Mouse (Mus musculus): ENCODE data around the gene Celf2. TPM values are rescaled to one million over a fixed set of nuclear protein-coding genes. Genes with fewer than 3 reads are reported as not detected.

Gene Celf2
- total RNA-seq, 2 experiments from 2014 or later: 69.7 to 79.8 TPM

DNA sequence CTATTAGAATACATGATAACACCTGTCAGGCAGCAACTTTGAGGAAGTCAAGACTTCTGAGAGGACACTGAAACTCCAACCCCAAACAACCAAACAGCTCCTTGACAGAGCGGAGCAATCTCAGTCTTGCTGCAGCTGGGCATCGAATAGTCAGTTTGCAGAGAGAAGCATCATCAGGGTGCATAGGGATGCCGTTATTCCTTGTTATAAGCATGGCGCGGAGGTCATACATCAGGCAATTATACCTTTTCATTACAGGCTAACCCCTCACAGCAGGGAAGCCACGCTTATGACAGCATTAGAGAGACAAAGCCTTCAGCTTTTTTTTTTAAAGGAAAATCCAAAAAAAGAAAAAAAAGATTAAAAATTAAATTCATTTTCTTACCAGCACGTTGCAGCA is 113.9 kb downstream of the Celf2 start:
- DNase-seq (ENCODE audit: low spot score): no peak

- DNase-seq (ENCODE audit: low spot score): no peak
These were observed 116.9 kb downstream of the Celf2 start for GRCm38 (mm10) chr2:7392500-7392899.

DNA sequence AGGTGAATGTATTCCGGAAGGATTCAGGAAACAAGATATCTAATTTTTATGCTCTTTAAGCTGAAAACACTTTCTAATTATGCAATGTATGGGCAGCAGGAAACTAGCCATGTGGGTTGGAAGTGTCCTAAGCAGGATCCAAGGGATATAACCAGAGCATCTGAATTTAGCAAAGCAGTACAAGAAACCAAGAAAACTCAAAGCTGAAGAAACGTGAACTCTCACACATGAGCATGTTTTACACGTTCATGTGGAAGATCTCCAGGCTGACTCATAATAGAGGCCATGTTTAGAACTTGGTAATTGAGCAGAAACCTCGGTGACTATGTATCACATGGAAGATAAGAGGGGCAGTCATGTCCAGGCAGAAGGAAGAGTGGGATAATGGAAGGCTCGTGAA is 120.1 kb downstream of the Celf2 start:
- no peak for DNase-seq (ENCODE audit: low spot score)

DNA sequence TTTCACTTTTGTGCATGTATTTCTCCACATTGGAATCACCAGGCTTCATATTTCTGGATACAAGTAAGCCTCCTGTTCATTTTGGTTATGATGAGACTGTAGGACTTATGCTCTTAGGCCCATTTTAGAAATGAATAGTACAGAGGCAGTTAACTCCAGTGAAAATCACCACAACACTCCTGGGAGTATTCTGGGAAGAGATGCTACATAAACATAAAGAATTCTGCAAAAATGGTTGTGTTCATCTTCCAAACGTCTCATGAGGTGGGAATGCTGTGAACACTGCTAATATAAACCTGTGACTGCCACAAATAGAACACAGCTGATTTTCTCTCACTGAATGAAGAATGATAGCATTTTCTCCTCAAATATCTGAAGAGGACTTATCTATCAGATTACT is 130.6 kb downstream of the Celf2 start:
- no peak for DNase-seq (ENCODE audit: low spot score)

GRCm38 (mm10) chr2:7377878-7378277 is 131.5 kb downstream of the Celf2 start:
- no peak for DNase-seq (ENCODE audit: low spot score)

DNA sequence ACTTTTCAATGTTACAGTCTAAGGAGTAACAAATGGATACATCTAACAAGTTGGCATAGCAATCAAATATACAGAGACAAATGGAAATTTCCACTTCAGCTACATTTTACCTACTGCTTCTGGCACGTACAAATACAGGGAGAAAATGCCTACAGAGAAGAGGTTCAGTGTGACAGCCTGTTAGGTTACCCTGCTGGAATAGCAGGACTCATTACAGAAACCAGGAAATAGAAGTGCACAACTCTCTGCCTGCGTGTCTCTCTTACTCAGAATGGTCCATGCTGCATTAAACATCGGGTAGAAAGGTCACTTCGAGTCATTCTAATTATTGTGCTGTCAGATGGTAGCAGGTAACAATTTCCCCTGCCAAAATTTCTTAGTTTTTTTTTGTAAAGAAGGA is 141.6 kb downstream of the Celf2 start:
- no peak for DNase-seq (ENCODE audit: low spot score)

DNA sequence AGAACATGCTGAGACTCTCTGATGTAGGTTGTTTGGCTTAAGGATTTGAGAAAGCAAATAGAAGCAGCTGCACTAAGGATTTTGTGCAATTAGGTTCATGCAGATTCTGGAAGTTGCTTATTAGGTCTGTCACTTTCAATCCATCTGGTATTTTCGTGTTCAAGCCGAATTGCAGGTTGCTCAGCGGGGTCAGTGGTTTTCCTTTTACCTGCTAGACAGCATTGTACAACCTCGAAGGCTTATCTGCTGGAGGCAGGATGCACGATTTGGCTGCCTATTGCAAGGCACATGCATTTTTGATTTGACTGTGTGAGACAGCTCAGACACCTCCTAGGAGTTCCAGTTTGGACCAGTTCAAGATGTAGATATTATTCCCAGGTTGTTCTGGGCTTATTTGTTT is 149.8 kb downstream of the Celf2 start:
- DNase-seq (ENCODE audit: low spot score): no peak

DNA sequence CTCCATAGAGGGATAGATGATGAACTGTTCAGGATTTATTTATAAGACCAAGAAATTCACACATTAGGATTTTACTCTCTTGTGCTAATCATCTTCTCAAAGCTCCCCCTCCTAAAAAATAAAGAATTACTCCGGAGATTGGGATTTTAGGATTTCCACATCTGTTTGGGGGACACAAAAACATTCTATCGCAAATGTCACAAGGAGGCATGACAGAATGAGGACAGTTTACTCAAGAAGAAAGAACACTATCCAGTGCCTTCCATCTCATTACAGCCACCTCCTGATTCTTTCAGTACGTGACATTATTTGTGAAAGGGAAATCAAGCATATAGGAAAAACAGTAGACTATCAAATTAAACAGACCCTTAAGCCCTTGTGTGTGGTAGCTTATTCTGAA is 150.5 kb downstream of the Celf2 start:
- DNase-seq (ENCODE audit: low spot score): no peak

DNA sequence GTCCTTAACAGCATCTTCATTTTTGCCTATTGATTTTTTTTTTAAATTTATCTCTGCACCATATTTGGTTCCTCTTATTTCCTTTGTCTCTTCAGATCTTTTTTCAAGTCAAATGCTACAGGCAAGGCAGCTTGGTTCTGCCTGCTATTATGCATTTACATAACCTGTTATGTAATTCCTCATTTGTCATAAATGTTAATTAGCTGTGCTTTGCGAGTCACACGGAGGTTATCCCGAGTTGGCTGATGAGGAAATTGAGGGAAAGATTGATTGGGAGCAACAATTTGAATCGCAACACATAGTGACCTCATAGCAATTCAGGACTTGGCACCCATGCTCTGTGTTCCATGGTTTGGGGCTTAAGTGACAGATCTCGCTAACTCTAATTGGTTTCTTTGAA is 158.1 kb downstream of the Celf2 start:
- DNase-seq (ENCODE audit: low spot score): no peak

DNA sequence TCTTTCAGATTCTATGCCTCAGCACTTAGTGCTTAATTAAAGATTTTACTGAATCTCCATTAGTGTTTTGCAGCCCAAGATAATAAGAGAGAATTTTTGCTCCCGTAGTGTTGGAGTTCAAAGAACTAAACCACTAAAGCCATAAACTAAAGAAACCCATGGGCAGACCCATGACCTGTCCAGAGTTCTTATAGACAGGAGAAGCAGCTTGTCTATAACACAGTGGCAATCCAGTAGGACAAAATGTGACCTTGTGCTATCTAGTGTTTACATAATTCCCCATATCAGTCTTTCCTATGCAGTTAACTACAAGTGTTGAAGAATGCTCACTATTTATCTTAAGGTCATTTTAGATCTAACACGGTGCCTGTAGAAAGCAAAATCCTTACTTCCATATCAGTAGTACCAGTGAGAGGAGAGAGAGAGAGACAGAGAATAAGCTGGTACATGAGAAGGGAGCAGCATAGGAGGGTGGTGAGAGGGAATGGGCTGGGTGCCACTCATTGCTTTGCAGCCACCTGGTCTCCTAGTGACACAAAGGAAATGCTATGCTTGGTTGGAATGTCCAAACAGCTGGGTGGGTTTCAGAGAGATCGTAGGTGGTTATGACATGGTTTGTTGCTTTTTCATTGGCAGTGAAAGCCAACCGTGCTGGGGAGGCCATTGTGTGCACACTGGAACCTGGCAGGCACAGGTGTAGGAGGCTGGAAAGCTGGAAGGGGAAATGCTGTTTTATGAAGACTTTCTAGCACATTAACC is 162.5 kb downstream of the Celf2 start:
- no peak for DNase-seq (ENCODE audit: low spot score)

DNA sequence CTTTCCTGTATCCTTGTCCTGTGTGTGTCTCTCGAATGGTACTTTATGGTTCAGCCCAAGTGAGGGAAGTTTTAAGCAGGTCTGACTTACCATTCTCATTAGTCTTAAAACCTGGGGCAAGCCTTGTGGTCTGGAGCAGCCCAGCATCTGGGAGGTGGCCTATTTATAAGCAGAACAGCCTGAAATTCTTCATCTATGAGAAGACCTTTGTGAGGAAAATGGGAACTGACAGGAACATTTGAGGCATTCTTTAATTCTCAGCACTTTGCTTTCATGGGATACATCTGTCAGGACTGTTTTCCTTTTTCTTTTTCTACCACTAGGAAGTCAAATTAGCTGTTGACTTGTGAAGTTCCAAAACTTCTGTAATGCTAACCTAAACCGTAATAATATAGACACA is 164.4 kb downstream of the Celf2 start:
- DNase-seq (ENCODE audit: low spot score): no peak

DNA sequence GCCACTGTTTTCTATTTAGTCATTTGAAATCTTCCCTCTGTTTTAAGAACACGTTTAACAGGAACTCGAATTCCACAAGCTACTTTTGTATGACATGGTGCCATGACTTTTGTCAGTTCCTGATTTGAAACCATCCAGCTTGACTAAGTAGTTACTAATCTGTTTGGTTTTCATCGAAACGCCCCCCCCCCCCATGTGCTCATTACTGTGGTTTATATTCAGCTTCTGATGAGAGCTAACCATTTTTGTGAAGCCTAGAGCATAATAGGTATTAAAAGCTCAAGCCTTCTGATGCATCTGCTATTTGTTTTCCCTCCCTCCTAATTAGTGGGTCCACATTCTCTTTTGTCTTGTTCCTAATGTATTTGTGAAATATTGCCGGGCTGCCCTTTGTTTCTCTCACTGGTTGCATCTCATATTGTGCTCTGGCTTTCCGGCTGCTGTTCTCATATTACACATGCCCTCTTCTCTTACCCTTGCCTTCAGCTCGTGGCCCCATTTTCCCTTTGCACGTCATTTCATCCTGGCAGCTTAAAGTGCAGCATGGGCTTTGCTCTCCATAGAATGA is 166.4 kb downstream of the Celf2 start:
- DNase-seq (ENCODE audit: low spot score): no peak

DNA sequence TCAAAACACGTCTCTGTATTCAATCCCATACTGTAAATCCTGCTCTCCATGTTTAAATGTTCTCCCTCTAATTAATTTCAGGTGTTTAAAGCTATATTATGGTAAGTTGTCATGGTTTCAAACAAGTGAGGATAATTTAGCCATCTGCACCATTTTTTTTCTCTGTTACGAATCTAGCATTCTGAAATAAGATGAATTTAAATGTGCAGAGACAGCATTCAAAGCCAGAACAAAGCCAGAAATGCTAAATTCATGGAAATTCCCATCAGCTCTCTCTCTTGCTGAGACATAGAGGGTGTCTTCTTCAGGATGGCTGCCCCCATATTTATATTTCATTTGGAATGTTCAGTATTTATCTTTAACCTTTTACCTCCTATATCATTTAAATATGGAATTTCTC is 174.5 kb downstream of the Celf2 start:
- no peak for DNase-seq (ENCODE audit: low spot score)

DNA sequence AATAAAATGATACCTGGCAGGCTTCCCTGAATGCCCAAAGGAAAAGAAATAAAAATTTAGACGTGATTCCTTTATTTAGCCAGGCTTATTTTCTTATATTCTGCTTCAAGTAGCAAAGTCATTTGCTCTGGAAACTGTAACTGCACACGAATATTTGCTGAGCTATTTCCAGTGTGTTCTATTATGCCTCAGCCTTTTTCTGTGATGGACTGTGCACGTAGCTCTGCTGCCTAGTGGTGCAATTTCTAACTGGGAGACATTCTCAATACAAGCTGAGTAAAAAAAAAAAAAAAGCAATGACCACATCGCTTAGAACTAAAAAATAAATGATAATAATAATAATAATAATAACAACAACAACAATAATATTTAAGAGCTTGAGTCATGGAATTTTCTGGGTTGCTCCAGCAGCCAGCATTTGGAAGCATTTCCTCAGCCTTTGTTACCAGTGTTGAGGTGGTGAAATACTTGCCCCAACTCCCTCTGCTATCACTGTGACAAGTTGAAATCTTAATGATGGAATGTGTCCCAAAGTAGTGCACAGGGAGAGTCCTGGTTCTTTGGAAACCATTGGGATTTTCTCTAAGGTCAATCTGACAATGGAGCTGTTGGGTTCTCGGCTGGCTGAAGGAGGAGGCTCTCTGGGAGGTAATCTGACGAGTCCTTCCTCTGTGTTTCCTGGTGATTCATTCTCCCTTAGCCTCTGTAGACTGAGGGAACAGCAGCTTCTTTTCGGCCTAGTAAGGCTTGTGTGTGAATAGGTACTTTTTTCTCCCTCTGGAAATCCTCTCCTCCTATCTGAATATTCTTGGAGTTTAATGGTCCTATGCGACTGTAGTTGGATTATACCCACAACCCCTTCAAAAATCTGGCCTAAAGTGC is 181.1 kb downstream of the Celf2 start:
- DNase-seq (ENCODE audit: low spot score): no peak

- DNase-seq (ENCODE audit: low spot score): no peak
These were observed 189.6 kb downstream of the Celf2 start for GRCm38 (mm10) chr2:7319760-7320159.

- no peak for DNase-seq (ENCODE audit: low spot score)
These were observed 197.6 kb downstream of the Celf2 start for GRCm38 (mm10) chr2:7311776-7312175.

- no peak for DNase-seq (ENCODE audit: low spot score)
These were observed 198.6 kb downstream of the Celf2 start for GRCm38 (mm10) chr2:7310840-7311182.

GRCm38 (mm10) chr2:7310129-7310839 is 199.1 kb downstream of the Celf2 start:
- DNase-seq (ENCODE audit: low spot score): no peak

GRCm38 (mm10) chr2:7309324-7309723 is 200.0 kb downstream of the Celf2 start:
- DNase-seq (ENCODE audit: low spot score): no peak

- no peak for DNase-seq (ENCODE audit: low spot score)
These were observed 200.6 kb downstream of the Celf2 start for GRCm38 (mm10) chr2:7308731-7309130.

- no peak for DNase-seq (ENCODE audit: low spot score)
These were observed 221.9 kb downstream of the Celf2 start for GRCm38 (mm10) chr2:7287434-7287833.

GRCm38 (mm10) chr2:7273214-7273613 is 236.1 kb downstream of the Celf2 start:
- DNase-seq (ENCODE audit: low spot score): no peak

Measured in gastrocnemius, adult 18-20 months (tissue).